Mouse (Mus musculus) CH12.LX (cell line): Measurements from ENCODE around the gene Rab23.

ENCODE experiments used
- CTCF ChIP-seq, 2 experiments: IDR thresholded peaks in 1 of 2; conservative IDR thresholded peaks in 1 of 2; 2 replicates each; pipeline ENCODE4 v1.5.1; 2011 to 2012; ENCODE audit warnings: low read depth in 2 of 2, low read length in 2 of 2, improper control_type of control experiment in 1 of 2, inconsistent platforms in 1 of 2, mild to moderate bottlenecking in 1 of 2, moderate library complexity in 1 of 2
- POLR2A ChIP-seq: IDR thresholded peaks from 2 replicates; pipeline ENCODE4 v1.6.1; 2011; ENCODE audit warnings: low read depth, mild to moderate bottlenecking, improper control_type of control experiment, low read length
- ZC3H11A ChIP-seq: IDR thresholded peaks from 2 replicates; pipeline ENCODE4 v1.6.1; 2012; ENCODE audit warnings: low read depth, mild to moderate bottlenecking, inconsistent platforms, low read length, improper control_type of control experiment

GRCm38 (mm10) chr1:33768827-33769226, 49.1 kb downstream of the Rab23 start:
- no peak for TF ChIP-seq ZC3H11A
- TF ChIP-seq CTCF (conservative IDR thresholded peaks at IDR 0.05 in 1 of 2, IDR thresholded peaks at IDR 0.05 in 1 of 2; ENCODE audit: low read depth in 2 of 2, low read length in 2 of 2): no peak
- no peak for TF ChIP-seq POLR2A
